Mouse (Mus musculus) heart, postnatal 0 days (tissue): ENCODE measurements at regions not wholly inside any gene's neighbourhood (a gene's known extent, or its start where the extent isn't known, plus 50 kb on each side); places are given as distances from the start of the nearest gene placed in this dataset.

Experiments
- CTCF ChIP-seq: IDR thresholded peaks from 2 replicates; pipeline ENCODE4 v1.5.1; 2016; ENCODE audit warnings: antibody characterized with exemption, control low read depth, low read depth
- EP300 ChIP-seq: IDR thresholded peaks from 2 replicates; pipeline ENCODE4 v1.6.1; 2016; ENCODE audit warnings: antibody characterized with exemption, low read depth

DNA sequence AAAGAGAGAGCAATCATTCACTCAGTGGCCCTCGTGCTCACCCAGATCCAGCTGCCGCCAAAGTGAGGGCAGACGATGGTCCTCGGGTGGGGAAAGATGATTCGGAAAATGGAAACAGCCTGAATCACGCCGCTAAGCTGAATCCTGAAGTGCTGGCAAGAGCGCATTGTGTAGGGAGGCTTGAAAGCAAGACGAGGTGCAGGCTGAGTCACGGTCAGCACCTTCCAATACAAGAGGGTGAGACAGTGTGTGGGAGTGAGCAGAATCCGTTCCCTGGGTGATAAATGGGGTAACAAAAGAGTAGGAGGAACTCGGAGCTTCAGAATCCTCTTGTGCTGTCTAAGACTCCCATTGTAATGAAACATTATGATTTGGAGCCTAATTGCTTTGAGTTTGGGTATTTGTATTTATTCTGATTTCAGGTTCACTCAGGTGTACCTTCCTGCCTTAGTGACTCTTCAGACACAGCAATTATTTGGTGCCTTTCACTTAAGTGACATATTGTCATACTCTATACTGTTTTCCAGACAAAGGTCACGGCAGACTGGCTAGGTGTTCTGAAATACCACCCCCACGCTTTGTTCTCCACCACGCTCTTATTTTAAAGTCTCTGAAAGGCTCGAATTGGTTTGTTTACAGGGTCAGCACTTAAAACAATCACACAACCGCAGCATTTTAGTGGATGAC lies 70.0 kb downstream of the Mbip start:
- TF ChIP-seq EP300: no peak
- TF ChIP-seq CTCF: no peak
